Mouse (Mus musculus) stomach, postnatal 0 days (tissue): ENCODE data around the gene Ropn1l. TPM values are rescaled to one million over a fixed set of nuclear protein-coding genes. Genes with fewer than 3 reads are reported as not detected.

Experiments used
- ATAC-seq: fragments of 200-750 bp; cut with Nextera tagmentation; 2 replicates; pipeline ENCODE4 v1.8.0; 2017; ENCODE audit not compliant: low FRiP score, low TSS enrichment
- DNase-seq: peaks from one replicate; pipeline ENCODE4 v3.0.0-alpha.2; 2016; ENCODE audit warnings: low spot score
- H3K27ac ChIP-seq: fragments of 300-500 bp; sonication (generic); replicated peaks from 2 replicates; pipeline ENCODE4 v1.5.1; 2014; ENCODE audit warnings: mild to moderate bottlenecking, control low read depth
- H3K27me3 ChIP-seq: fragments of 300-500 bp; sonication (generic); 2 replicates; pipeline ENCODE4 v1.6.1; 2014; ENCODE audit warnings: low read length; ENCODE audit not compliant: control insufficient read depth, insufficient read depth
- H3K36me3 ChIP-seq: fragments of 300-500 bp; sonication (generic); 2 replicates; pipeline ENCODE4 v1.6.1; 2014; ENCODE audit warnings: low read length, mixed read lengths; ENCODE audit not compliant: control insufficient read depth, insufficient read depth
- H3K4me1 ChIP-seq: fragments of 300-500 bp; sonication (generic); replicated peaks from 2 replicates; pipeline ENCODE4 v1.6.1; 2014; ENCODE audit warnings: antibody characterized with exemption; ENCODE audit not compliant: control insufficient read depth, insufficient read depth
- H3K4me2 ChIP-seq: fragments of 300-500 bp; sonication (generic); replicated peaks from 2 replicates; pipeline ENCODE4 v1.6.1; 2014; ENCODE audit warnings: low read depth, mild to moderate bottlenecking, control low read depth, moderate library complexity
- H3K4me3 ChIP-seq: fragments of 300-500 bp; sonication (generic); 2 replicates; pipeline ENCODE4 v1.5.1; 2014; ENCODE audit warnings: low read depth, low read length, control low read depth
- H3K9ac ChIP-seq: fragments of 300-500 bp; sonication (generic); 2 replicates; pipeline ENCODE4 v1.6.1; 2014; ENCODE audit warnings: mild to moderate bottlenecking, low read length, control low read depth, mixed read lengths
- H3K9me3 ChIP-seq: fragments of 300-500 bp; sonication (generic); 2 replicates; pipeline ENCODE4 v1.6.1; 2016; ENCODE audit warnings: low read length; ENCODE audit not compliant: control insufficient read depth
- CTCF ChIP-seq: IDR thresholded peaks from 2 replicates; pipeline ENCODE4 v1.5.1; 2016; ENCODE audit warnings: antibody characterized with exemption, low read depth, mild to moderate bottlenecking, moderate library complexity
- EP300 ChIP-seq: optimal IDR thresholded peaks from 2 replicates; pipeline ENCODE3; 2016; ENCODE audit warnings: antibody characterized with exemption
- WGBS: fragments of 180-500 bp; shearing (Covaris S2); extraction: QIAGEN DNeasy Blood & Tissue Kit; methylation state at CpG from one replicate; pipeline ENCODE4 v1.1.7; 2014; 5-methylcytosine and 5-hydroxymethylcytosine counted together
- polyA plus RNA-seq: library from polyadenylated mRNA; unstranded; fragments of >200 nt; fragmentation: Nextera tagmentation; extraction: Ambion mirVana; gene quantifications from 2 replicates; pipeline ENCODE4 v1.2.1, GENCODE M21; 2015

Ropn1l gene
- polyA plus RNA-seq, 1 experiment from 2014 or later, result 1.8 TPM

DNA sequence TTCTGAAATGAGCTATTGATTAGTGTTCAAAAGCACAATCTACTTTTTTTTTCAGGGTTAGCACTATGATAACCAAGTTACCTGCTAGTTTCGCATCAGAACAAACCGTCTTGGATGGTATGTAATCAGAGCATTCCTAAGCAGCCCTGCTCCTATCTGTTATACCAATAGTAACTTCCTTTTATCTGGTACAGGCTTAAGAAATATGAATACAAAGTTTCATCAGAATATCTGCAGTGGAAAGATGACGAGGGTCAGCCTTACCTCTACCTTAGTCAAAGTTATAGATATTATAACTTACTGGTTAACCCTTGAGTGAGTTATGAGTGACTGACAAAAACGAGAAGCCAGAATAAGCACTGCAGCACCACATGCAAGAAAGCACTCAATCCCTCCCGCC is 12.8 kb upstream of the Ropn1l start:
- DNase-seq (no peak), ATAC-seq (no peak)
- no peaks in the 10 kb centered on the region for H3K27me3 ChIP-seq
- 81% methylated on average over 5 of the region's 5 CpGs for whole genome bisulfite sequencing
- no peak overlapping the region for H3K4me2 ChIP-seq
- H3K9ac ChIP-seq, result no peak overlapping the region
- H3K9me3 ChIP-seq, result no peaks in the 10 kb centered on the region
- H3K4me1 ChIP-seq, result no peaks in the 10 kb centered on the region
- no peak for TF ChIP-seq EP300
- TF ChIP-seq CTCF, result no peak
- no peak overlapping the region for H3K27ac ChIP-seq
- H3K4me3 ChIP-seq, result no peak overlapping the region
- peaks cover 20% of the 10 kb centered on the region for H3K36me3 ChIP-seq

DNA sequence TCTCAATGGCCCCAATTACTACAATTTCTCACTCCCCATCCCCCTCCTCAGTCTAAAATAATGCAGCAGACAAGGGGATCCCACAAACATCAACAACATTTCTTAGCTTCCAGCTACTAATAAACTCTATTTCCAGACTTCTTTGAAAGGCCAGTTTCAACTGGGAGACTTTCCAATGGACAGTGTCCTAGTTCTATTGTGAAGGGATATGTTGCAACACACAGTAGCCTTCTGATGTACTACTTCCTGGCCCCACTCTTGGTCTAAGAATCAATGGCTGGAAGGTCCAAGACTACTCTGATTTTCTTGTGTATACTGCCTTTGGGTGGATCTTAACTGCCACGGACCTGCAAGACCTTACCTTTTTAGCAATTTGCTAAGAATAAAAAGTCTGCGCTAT is 12.3 kb upstream of the Ropn1l start:
- no peak overlapping the region for H3K4me3 ChIP-seq
- no peak overlapping the region for H3K27ac ChIP-seq
- WGBS, result 93% methylated on average over 2 of the region's 2 CpGs
- no peak overlapping the region for H3K4me2 ChIP-seq
- H3K36me3 ChIP-seq, result peaks cover 23% of the 10 kb centered on the region
- ATAC-seq, result no peak
- no peaks in the 10 kb centered on the region for H3K27me3 ChIP-seq
- TF ChIP-seq CTCF (no peak), EP300 (no peak)
- no peak overlapping the region for H3K9ac ChIP-seq
- H3K9me3 ChIP-seq, result no peaks in the 10 kb centered on the region
- H3K4me1 ChIP-seq, result no peaks in the 10 kb centered on the region
- DNase-seq, result no peak

GRCm38 (mm10) chr15:31460571-31460970 is 7.0 kb upstream of the Ropn1l start:
- Histone ChIP-seq H3K9ac (no peak overlapping the region), H3K27ac (no peak overlapping the region), H3K27me3 (no peaks in the 10 kb centered on the region), H3K4me3 (no peak overlapping the region), H3K4me1 (no peaks in the 10 kb centered on the region), H3K9me3 (no peaks in the 10 kb centered on the region), H3K36me3 (peaks cover 24% of the 10 kb centered on the region), H3K4me2 (no peak overlapping the region)
- 83% methylated on average over 2 of the region's 2 CpGs for WGBS
- no peak for DNase-seq
- TF ChIP-seq CTCF, result no peak
- no peak for TF ChIP-seq EP300
- ATAC-seq, result no peak

GRCm38 (mm10) chr15:31458081-31458480 is 4.5 kb upstream of the Ropn1l start:
- TF ChIP-seq EP300 (no peak), CTCF (no peak)
- no peak for DNase-seq
- H3K9me3 ChIP-seq, result no peaks in the 10 kb centered on the region
- no peak for ATAC-seq
- H3K36me3 ChIP-seq, result peaks cover 20% of the 10 kb centered on the region; the same call in 1 of the 2 replicates
- 90% methylated on average over 7 of the region's 7 CpGs for WGBS
- H3K4me3 ChIP-seq, result no peak overlapping the region
- H3K9ac ChIP-seq, result no peak overlapping the region
- H3K27ac ChIP-seq, result no peak overlapping the region
- no peaks in the 10 kb centered on the region for H3K27me3 ChIP-seq
- no peaks in the 10 kb centered on the region for H3K4me1 ChIP-seq
- no peak overlapping the region for H3K4me2 ChIP-seq

- TF ChIP-seq CTCF, result no peak
- TF ChIP-seq EP300, result no peak
- H3K36me3 ChIP-seq, result peaks cover 13% of the 10 kb centered on the region; the same call in 1 of the 2 replicates
- WGBS, result 79% methylated on average over 5 of the region's 5 CpGs
- no peak overlapping the region for H3K4me3 ChIP-seq
- no peaks in the 10 kb centered on the region for H3K9me3 ChIP-seq
- no peak overlapping the region for H3K27ac ChIP-seq
- DNase-seq (no peak), ATAC-seq (no peak)
- H3K4me1 ChIP-seq, result no peaks in the 10 kb centered on the region
- H3K27me3 ChIP-seq, result no peaks in the 10 kb centered on the region
- H3K4me2 ChIP-seq, result no peak overlapping the region
- H3K9ac ChIP-seq, result no peak overlapping the region
These were observed 2.8 kb upstream of the Ropn1l start for GRCm38 (mm10) chr15:31456381-31456780.

- no peak for ATAC-seq
- no peak for TF ChIP-seq EP300
- no peak for TF ChIP-seq CTCF
- no peaks in the 10 kb centered on the region for H3K27me3 ChIP-seq
- H3K4me1 ChIP-seq, result no peaks in the 10 kb centered on the region
- no peak overlapping the region for H3K4me3 ChIP-seq
- WGBS, result 69% methylated on average over 7 of the region's 7 CpGs
- no peak overlapping the region for H3K4me2 ChIP-seq
- H3K27ac ChIP-seq, result no peak overlapping the region
- peaks cover 9% of the 10 kb centered on the region; the same call in 1 of the 2 replicates for H3K36me3 ChIP-seq
- H3K9me3 ChIP-seq, result no peaks in the 10 kb centered on the region
- no peak for DNase-seq
- H3K9ac ChIP-seq, result no peak overlapping the region
These were observed 1.3 kb upstream of the Ropn1l start for GRCm38 (mm10) chr15:31454861-31455295.
